Mouse (Mus musculus) c-Kit-positive CD71-positive TER-119-positive erythroid progenitor cells, embryonic 14.5 days (primary cell): ENCODE measurements at regions not wholly inside any gene's neighbourhood (a gene's known extent, or its start where the extent isn't known, plus 50 kb on each side); places are given as distances from the start of the nearest gene placed in this dataset.

Experiments
- DNase-seq: peaks from one replicate; pipeline ENCODE4 v3.0.0-alpha.2; 2013; ENCODE audit warnings: low spot score

DNA sequence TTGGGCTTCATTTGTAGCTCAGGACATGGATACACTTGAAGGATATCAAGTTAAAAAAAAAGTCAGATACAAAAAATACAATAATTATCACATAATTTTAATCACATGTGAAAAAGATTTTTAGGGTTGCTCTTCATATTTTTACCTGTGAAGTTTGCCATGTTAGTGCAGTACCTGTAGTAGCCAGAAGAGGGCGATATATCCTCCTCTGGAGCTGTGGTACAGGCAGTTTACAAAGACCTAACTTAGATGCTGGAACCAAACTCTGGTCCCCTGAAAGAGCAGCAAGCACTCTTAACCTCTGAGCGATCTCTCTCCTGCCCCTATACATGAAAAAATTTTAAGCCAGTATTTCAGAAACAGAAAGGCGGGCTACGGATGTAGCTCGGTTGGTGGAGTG lies 153.0 kb upstream of the Cdh5 start:
- DNase-seq, result peak; percentile 4

DNA sequence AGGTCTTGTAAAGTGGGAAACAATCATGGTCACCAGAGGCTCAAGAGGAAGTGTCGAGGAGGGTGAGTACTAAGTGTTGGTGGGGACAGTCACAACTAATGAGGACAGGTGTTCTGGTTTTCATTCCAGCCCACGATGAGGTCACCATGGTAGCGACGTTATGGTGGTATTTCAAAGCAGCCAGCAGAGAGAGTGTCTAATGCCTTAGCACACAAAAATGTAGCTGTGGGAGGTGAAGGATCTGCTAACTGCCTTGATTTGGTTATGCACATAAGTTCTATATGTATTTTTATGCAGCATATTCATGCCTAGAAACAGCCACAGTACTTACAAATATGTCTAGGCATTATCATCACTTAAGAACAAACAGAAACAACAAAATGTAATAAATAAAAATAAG lies 151.0 kb upstream of the Cdh5 start:
- DNase-seq, result no peak

- DNase-seq, result no peak
Observed at GRCm38 (mm10) chr8:103953586-103953985, 147.8 kb upstream of the Cdh5 start.

GRCm38 (mm10) chr8:103955568-103956260 lies 145.7 kb upstream of the Cdh5 start:
- no peak for DNase-seq

GRCm38 (mm10) chr8:103964293-103964918 lies 137.0 kb upstream of the Cdh5 start:
- no peak for DNase-seq

GRCm38 (mm10) chr8:103969929-103970328 lies 131.5 kb upstream of the Cdh5 start:
- DNase-seq, result no peak

DNA sequence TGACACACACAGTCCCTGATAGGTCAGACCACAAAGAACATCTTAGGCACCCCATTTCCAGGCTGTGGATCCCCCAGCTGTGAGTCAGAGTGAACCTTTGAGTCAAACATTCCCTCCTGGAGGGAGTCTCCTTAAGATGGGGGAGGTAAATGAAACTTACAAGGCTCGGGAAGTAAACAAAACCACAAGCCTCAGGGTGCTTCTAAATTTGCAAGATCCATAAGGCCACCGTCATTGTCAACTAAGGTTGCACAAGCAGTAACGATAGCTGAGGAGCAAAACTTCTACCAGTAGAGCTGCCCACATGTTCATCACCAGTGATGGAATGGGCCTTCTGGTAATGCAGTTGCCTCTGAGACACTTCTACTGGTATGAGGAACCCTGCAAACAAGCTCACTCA lies 130.9 kb upstream of the Cdh5 start:
- DNase-seq, result no peak

DNA sequence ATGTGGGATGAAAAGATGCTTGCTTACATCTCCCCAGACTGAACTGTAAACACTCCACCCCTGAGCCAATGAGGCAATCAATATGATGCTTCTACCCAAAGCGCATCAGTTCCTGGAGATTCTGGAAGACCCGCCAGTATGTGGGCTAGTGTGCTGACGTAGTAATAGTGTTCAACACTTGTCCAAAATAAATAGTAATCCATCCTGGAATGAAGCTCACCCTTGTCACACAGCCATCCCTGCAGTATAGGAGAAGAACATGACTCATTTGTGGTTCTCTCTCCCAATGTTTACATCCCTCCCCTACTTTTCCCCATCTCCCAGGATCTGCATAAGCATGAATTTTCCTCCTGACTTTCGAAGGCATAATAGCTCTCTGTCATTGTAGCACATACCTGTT lies 130.5 kb upstream of the Cdh5 start:
- no peak for DNase-seq

DNA sequence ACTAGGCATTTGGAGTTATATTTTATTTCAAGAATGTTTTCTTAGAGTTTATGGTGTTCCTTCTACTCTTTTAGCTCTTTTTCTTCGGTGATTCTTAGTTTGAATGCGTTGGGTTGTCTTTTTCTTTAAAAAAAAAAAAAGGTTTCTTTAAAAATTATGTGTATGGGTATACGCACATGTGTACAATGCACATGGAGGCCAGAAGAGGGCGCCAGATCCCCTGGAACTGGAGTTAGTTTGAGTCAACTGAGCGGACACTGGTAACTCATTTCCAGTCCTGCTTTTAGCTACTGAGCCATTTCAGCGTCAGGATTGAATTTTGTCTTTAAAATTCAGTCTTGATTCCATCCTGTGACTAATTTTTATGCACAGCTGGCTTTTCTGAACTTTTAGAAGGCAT lies 124.9 kb upstream of the Cdh5 start:
- no peak for DNase-seq

- no peak for DNase-seq
Observed at GRCm38 (mm10) chr8:103978948-103979347, 122.5 kb upstream of the Cdh5 start.

- no peak for DNase-seq
Observed at GRCm38 (mm10) chr8:103983860-103984594, 117.4 kb upstream of the Cdh5 start.

DNA sequence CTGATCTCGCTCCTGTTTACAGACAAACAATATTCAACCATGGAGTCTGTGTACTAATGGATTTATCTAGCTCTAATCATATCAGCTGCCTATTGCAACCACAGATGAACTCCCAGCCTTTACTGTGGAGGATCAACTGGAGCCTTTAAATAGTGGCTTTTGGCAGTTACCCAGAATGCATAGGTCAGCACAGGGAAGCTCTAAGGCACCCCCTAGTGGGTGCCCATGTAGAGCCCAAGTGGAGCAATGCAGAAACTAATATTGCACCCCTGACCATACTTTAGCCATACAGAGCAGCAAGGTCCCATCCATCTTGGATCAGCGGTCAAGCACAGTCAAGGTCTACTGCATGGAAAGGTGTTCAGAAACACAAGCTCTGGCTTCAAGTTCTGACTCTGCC lies 115.8 kb upstream of the Cdh5 start:
- no peak for DNase-seq

GRCm38 (mm10) chr8:103993897-103994296 lies 107.5 kb upstream of the Cdh5 start:
- no peak for DNase-seq

- no peak for DNase-seq
Observed at GRCm38 (mm10) chr8:103998143-103998542, 103.3 kb upstream of the Cdh5 start.

DNA sequence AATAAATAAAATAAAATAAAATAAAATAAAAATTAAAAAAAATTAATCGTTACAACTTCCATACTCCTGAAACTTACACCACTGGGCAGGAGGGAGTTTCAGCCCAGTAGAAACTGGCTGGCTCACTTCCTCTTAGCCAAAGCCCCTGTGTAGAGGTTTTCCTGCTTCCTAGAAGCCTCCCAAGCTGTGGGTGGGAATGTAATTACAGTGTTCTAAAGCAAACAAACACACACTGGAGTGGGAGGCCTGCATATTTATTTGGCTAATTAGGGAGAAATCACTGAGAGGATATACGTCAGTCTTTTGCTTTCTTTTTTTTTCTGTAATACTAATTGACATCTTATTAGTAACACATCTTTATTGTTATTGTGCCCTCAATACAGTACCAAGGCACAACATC lies 94.2 kb upstream of the Cdh5 start:
- no peak for DNase-seq

DNA sequence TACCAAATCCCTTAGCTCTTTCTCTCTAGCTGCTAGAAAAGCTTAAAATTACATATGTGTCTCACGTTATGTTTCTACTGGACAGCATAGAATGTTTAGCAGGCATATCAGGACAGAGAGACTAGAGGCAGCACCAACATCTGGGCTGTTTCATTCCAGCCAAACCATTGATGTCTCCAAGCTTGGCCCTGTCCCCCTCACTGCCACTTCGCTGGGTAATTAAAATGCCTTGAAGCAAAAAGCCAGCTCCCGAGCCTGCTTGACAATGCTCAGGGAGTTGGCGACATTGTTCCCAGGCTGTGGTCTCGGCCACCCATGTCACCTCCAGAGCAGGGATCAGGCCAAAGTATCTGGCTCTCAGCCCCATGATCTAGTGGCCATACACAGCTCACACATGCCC lies 92.7 kb upstream of the Cdh5 start:
- no peak for DNase-seq

DNA sequence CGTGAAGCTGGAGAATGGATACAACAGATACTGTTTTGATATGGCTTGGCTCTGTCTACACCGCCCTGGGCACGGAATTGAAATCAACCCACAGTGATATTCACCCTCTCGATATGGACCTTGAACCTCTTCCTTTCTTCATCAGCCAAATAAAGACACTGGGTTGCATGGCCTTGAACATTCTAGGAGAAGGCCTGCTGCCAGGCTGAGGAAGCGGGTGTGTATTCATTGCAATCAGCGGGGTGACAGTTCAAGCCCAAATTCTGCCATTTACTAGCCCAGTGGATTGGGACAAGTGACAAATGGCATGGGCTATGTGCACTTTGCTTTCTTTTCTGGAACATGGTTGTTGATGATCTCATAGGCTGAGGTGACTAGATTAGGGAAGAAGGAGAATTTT lies 92.1 kb upstream of the Cdh5 start:
- DNase-seq, result no peak

GRCm38 (mm10) chr8:104022231-104022630 lies 79.2 kb upstream of the Cdh5 start:
- no peak for DNase-seq

GRCm38 (mm10) chr8:104022691-104023509 lies 78.5 kb upstream of the Cdh5 start:
- no peak for DNase-seq

GRCm38 (mm10) chr8:104027161-104027821 lies 74.1 kb upstream of the Cdh5 start:
- no peak for DNase-seq

- peak; percentile 33 for DNase-seq
Observed at GRCm38 (mm10) chr8:104028626-104029025, 72.8 kb upstream of the Cdh5 start.

- peak; percentile 7 for DNase-seq
Observed at GRCm38 (mm10) chr8:104032179-104032578, 69.2 kb upstream of the Cdh5 start.
